Mouse (Mus musculus) mouse trophoblast stem cell (cell line): ENCODE results near the gene Trhde.

Experiments
- in situ Hi-C, 2 experiments: fragments of 300-500 bp; cut with MseI, MboI; formaldehyde crosslinking; loops; 2 replicates in 1 of 2; 3 replicates in 1 of 2; pipeline ENCODE4 v1.15.1; 2025

Gene Trhde

DNA sequence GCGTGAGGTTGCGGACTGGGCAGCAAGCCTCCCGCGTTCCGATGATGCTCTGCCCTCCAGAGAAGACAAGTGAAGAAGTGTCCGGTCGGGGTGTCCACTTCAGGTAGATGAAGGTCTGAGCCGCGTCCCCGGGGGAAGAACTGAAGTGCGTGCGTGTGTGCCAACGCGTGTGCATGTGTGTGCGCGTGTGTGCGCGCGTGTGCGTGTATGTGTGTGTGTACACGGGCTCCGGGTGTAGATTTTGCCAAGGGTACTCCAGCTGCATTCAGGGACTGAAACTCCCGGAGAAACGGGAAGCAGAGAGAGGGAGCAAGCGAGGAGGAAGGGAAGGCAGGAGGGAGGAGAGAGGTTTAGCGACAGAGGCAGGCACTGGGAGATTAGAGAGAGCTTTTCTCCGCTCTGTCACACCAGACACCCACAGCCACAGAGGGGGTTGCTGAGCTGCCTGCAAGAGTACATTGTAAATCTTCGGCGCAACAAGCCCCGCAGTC, at the start of gene Trhde:
Gene Trhde (minus strand): TSS at position 147 of the 491 bp plus-strand sequence.
- in situ Hi-C loops = no loop called here

DNA sequence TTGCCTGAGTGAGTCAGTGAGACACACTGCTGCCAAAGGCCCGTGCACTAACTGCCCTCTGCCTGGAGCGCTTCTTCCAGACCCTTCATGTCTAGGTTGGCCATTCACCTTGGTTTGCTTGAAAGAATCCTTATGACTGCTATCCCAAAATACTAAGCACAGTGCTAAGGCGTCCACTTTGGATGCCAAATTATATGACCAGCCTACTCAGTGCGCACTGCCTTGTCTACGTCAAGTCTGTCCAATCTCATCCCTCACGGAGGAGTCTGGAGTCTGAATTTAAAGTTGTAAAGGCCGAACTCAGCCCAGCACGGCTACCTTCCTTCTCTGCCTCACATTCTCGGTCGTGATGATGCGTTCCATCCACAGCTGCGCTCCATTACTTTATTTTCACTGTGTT, 39.9 kb upstream of the Trhde start:
- in situ Hi-C loops = no loop called here

DNA sequence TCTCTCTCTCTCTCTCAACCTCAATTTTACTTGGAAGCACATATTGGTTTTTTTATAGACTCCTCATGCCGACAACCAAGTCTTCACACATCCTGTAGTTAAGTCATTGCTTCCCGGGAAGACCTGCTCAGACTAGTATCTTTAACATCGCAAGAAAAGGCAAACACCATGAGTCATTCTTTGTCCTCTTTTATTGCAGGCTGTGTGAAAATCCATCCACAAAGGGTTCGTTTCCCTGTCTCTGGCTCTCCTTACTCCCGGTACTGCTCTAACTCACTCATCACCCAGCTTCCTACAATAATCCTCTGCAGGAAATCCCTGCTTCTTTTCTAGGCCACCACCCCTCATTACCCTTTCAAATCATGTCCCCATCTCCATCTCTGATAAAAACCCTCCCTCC, 39.3 kb upstream of the Trhde start:
- in situ Hi-C loops = no loop called here

DNA sequence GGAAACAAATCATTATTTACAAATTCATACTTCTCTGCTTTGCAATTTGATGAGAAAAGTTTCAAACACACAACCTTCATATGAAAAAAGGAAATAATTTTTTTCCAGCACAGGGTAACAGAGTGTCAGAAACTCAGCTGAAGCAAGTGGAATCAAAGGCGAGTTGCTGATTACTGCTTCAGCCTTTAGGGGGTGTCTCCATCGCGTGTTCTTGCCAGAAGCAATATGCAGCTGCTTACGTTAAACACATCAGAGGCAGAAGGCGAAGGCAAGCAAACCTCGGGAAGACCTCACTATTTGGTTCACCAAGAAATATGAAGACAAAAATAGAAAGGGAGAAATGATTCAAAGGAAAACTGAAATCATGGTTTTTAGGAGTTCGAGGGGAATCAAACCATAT, 29.2 kb upstream of the Trhde start:
- in situ Hi-C loops = no loop called here

DNA sequence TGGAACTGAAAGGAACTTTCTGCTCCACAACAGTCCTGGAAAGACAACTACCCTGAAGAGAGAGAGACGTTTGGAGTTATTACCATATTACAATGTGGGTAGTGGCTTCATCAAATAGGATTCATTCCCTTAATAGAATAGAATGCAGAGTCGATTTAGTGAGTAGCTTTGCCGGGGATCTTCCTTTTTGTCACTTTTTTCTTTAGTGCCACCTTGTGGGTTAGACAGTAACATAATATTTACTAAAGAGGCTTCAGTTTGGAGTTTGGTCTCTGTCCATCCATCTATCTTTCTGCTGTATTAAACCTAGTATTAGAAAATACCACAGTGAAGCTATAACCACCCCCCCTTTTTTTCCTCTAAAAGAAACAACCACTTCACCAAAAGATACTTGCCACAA, 6.7 kb upstream of the Trhde start:
- in situ Hi-C loops = no loop called here

DNA sequence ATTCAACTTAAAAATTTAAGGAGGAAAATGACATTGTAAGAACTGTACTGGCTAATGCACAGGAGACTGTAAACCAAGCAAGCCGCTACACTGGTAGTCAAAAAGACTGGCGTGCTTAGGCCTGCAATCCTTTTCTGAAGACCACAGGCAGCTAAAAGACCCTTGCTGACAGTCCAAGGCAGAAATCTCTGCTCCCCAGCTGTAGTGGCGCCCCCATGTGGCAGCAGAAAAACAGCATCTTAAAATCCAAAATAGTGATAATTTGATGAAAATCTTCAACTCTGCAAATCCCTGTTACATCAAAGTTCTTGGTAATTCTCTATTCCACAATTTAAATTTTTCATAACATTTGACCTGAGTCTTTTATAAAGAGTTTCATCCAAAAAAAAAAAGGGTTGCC, 3.8 kb upstream of the Trhde start:
- in situ Hi-C loops = no loop called here

DNA sequence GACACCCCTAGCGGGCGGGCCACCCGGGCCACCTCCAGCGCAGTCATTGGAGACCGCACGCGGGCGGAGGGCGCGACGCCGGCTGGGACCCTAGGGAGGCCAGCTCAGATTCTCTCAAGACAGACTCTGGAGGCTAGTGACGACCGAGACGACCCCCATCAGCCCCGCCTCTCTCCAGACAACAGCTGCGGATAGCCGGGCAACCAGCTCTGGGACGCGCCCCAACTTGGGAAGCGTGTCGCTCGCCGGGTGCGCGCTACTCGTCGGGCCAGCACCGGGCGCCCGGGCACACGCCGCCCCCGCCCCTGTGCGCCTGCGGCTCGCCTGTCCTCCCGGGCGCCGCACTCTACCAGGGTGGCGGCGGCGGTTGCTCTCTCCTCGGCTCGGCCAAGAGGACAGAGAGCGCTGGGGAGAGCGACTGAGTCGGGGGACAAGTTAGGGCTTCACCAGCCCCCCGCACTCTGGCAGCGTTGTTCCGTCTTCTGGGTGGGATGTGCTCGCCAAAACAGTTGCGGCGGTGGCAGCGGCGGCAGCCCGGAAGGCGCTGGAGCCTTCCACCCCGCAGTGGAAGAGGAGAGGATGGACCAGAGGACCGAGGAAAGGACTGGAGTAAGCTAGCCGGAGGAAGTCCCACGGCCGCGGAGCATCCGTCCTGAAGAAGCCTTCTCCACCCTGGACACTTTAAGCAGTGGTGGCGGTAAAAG, 498 bp downstream of the Trhde start:
- in situ Hi-C loops = no loop called here

DNA sequence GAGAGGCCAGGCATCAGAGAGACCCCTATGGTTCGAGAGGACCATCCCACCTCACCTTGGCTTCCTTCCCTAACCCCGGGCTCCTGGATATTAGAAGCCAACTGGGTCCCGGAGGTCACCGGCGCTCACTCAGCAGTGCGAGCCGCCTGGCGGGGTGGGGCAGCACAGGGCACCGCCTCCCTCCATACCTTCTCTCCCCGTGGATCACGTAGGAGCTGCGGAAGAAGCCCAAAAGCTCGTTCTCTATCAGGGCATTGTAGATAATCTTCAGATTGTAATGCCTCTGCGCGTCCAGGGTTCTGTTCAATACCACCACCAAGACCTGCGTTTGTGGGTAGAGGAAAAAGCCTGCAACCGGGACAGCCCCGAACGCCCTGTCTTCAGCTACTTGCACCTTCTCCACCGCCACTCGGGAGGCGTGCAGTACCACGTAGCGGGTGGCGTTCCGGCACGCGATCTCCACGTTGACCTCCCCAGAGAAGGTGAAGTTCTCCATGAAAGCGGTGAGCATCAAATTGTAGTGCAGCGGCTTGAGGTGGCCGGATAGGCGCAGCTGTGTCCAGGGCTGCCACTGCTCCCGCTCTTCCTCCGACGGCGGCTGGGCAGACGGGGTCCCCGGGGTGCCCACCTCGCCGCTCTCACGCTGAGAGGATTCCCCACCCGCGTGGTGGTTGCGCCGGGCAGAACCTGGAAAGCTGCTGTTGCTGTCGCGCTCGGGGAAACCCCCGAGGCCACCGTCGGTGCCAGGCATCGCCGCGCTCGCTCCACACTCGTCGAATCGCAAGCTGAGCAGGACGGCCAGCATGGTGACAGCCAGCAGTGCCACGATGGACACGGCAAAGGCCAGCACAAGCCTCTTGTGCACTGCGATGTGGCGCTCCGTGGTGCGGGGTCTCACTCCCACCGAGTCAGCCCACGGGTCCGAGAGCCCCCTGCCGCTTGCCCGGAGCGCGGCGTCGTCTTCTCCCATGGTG, 1.5 kb downstream of the Trhde start:
- in situ Hi-C loops = no loop called here

DNA sequence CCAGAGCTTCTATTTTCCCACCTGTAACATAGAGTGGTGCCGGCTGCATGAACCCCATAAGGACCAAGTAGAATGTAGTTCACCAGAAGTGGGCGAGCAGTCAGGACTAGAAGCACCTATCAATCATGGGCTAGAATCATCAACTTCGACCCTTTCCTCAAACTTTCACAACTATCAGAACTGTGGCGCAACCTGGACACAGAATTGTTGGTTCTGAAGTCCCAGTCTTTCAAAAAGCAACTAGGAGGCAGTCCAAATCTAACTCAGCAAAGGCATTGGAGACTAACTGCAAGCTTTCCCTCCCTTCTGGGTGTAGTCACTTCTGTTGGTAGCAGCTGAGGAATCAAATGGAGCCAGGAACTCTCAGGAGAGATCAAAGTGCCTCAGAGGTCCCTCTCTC, 2.6 kb downstream of the Trhde start:
- in situ Hi-C loops = no loop called here

DNA sequence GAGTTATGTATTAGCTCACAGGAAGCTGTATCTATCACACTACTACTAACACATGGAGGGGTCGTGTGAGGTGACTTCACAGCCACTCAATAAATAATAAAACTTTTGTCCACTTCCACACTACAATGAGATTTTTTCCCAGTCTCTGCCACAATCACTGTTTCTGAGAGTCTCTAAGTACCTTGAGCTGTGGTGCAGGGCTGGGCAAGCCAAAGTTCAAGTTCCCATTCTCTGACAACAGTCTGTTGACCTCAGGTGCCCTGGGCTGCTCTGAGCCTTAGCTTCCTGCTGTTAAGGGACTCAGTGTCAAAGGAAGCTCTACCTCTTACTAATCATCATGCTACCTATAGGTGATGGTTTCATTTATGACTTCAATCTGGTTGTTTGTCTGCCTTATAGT, 3.3 kb downstream of the Trhde start:
- in situ Hi-C loops = no loop called here

DNA sequence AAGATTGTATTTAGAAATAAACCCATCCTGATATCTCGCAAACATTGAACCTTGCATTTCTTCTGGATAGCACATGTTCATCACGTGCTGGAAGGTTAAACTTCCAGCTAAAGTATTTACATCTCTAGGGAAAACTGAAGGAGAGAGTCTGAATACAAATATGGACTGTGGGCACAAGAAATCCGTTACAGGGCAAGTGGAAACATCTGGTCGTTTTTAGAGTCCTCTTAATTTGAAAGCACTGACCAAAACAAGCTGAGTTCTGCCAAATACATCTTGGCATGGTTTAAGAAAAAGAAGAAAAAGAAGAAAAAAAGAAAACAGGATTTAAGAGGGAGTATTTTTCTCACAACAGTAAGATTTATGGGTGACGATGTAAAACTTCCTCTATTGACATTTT, 3.9 kb downstream of the Trhde start:
- in situ Hi-C loops = no loop called here

DNA sequence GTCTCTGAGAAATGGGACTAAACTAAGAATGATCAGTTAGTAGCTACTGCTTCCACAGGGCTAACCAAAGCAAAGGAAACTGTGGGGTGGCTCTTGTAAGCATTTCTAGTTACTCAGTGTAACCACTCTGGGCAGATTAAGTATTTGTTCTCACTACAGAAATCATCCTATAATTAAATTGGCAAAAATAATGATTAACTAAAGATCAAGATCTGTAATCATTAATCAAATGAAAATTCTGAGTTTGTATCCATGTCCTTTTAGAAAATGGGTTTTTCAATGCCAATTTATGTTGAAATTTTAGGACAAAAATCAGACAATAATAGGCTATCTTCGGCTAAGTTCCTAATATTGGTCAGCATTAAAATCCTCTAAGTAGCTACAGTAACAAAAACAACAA, 4.4 kb downstream of the Trhde start:
- in situ Hi-C loops = no loop called here

DNA sequence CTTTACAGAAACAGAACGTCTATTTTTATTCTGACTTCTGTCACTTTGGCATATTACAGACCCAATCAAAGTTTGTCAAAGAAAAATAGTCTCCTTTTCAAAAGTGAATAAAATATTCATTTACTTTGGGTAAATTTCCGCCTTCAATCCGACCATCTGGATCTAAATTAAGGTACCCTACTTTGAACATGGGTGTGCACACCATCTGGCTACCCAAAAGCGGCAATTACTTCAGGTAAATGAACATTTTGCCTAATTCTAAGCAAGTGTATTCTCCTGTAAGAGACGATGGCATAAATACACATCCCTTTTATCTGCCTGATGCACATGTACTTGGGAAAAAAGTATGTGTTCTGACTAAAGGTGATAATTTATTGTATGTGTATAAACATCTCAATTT, 5.2 kb downstream of the Trhde start:
- in situ Hi-C loops = no loop called here

DNA sequence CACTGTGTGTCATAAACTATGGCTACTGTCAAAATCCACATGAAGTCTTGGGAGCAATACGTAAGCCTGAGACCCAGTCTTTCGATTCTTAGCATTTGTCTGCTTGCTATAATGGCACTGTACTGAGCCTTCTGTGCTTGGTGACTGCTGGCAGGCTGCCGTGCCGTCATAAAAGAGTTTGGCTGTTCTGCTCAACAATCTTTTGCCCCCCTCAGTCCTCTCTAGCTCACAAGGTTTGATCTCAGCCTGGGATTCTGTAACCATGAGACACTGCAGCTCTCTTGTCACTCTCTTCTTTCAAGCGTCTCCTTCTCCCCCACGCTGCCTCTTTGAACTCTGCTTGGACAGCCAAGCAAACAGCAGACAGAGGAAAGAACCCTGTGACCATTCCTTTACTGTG, 7.9 kb downstream of the Trhde start:
- in situ Hi-C loops = no loop called here

DNA sequence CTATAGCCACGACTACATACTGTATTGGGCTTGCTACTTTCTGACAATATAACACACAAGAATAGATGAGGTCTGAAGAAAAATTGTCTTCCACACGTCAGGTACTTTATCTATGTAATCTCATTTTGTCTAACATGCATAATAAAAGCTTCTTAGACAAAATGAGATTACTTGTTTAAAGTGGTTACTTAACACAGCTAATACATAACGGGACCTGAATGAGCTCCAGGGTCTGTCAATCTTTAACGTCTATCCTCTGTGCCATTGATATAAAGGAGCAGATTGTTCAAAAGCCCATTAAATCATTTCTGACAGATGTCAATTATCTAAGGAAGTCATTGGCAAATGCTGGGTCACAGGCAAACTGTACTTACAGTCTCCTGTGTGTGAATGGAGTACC, 36.2 kb downstream of the Trhde start:
- in situ Hi-C loops = no loop called here

DNA sequence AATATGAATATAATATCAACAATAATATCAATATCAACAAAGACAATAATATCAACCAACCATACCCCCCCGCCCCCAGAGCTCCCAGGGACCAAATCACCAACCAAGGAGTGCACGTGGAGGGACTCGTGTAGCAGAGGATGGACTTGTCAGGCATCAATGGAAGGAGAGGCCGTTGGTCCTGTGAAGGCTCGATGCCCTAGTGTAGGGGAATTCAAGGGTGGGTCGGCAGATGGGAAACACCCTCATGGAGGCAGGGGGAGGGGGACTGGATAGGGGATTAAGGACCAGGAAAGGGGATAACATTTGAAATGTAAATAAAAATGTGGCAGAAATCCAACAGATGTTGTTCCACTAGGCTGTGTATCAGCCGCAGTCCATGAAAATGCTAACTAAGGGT, 40.0 kb downstream of the Trhde start:
- in situ Hi-C loops = no loop called here

DNA sequence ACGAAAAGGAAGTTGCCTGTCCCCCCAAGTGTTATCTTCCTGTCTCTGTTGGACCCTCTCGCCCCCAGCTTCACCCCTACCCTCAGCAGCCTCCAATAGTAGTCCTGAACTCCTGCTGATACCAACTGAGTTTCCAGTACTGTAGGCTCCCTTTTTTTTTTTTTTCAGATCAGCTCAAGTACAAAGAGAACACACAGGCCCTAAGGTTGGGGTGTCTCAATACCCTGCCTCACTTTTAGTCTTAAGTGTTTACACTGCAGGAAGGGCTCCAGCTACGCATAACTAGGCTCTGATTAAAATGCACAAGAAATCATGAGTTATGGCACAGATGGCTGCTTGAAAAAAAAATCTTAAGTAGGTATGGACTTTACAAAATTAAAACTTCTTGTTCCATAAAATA, 42.9 kb downstream of the Trhde start:
- in situ Hi-C loops = no loop called here

DNA sequence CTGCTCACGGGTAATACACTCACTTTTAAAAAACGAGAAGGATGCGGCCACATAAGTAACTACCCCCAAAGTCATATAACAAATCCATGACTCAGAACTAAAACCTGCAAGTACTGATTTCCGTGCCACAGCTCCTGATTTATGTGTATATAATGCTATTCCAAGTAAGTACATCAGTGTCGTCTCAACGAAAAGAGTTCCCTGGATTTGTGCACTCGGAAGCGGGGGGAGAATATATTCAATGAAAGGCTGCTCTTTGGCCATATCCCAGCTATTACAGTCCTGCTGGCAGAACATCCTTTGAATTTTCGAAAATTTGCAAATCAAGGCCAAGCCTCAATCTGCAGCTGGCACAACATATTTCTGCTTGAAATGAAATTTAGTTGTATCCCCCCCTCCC, 43.5 kb downstream of the Trhde start:
- in situ Hi-C loops = no loop called here

DNA sequence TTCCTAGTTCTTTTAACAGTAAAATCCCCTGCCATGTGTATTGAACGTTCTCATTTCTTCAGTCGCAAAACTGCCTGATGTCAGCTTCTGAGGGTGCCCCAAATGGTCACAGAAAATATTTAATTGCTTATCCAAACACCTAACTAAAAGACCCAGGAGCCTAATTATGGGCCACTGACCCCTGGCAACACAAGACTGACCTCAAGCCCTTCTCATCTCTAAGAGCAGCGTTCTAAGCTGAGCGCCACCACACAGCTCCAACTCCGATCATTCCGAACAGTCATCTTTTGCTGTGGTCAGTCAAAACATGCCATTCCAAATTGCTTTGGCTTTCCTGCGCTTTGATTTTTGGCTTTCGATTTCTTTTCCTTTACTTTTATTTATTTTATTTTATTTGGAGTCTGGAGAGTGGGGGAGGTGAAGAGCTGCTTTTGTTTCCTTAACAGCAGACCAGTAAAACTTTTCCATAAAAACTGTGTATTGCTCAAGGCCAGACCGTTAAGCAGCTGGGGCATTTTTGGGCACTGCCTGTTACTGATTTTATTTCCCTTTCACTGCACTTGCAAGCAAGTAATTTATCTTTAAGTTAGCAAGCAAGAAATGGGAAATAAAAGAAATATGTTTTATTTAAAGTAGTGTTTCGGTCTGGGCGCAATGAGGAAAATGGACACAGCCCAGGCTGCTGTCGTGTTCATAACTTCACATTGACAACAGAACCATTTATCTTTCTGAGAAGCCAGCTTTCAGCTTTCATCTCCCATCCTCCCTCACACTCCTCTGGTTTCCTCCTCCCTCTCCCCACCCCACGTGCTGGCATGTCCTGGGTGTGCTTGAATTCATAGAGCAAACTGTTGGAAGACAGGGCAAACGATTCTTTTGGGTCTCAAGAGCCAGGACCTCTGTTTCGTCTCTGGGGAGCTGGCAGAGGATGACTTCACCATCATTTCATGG, 59.1 kb downstream of the Trhde start:
- in situ Hi-C loops = no loop called here

DNA sequence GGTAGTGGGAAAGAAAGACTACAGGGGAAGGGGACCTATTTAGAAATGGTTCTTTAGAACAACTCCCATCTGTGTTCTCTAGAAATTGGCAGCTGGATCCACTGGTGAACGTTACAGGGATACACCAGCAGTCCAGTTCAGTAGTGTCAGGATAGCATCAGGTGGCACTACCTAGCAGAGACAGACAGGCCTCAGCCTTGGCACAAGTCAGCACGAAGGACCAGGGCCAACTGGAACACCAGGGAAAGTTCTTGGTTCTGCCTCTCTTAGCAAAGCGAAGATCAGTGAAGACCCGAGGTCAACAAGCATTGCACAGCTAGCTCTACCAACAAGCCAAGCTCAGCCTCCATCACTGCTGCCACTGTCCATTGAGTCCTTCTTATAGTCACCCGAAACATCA, 62.2 kb downstream of the Trhde start:
- in situ Hi-C loops = no loop called here

DNA sequence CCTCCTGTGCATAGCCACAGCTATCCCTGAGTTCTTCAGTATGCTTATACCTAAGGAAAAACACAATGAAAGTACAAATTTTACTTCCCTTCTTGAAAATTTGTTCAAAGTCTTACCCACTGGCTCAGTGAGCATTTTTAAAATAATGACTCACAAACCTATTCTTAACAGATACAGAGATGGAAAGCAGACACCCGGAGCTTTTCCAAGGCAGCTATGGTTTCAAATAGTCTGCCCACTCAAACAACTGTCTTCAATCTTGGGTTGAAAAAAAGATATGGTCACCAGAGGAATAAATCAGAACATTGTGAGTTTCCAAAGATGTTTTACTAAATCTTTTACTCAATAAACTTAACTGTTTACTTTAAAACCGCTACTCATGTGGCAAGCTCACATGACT, 64.5 kb downstream of the Trhde start:
- in situ Hi-C loops = no loop called here

DNA sequence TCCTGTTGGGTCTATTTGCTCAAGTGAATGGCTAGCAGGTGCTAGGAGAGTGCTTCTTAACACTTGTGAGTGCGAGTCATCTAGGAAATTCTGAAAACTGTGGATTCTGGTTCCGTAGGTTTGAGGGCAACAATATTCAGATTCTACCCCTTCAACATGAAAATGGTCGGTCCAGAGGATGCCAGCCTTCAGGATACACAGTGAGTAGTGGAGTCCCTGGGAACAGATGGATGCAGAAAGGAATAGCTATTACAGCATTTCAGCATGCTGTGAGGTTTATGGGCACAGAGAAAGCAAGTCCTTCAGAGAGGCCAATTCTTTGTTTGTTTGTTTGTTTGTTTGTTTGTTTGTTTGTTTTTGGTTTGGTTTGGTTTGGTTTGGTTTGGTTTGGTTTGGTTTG, 65.7 kb downstream of the Trhde start:
- in situ Hi-C loops = no loop called here
